Mouse (Mus musculus): ENCODE data around the gene Lancl3. TPM values are rescaled to one million over a fixed set of nuclear protein-coding genes. Genes with fewer than 3 reads are reported as not detected.

Lancl3 gene
- 0.01 TPM for polyA plus RNA-seq (2021)

DNA sequence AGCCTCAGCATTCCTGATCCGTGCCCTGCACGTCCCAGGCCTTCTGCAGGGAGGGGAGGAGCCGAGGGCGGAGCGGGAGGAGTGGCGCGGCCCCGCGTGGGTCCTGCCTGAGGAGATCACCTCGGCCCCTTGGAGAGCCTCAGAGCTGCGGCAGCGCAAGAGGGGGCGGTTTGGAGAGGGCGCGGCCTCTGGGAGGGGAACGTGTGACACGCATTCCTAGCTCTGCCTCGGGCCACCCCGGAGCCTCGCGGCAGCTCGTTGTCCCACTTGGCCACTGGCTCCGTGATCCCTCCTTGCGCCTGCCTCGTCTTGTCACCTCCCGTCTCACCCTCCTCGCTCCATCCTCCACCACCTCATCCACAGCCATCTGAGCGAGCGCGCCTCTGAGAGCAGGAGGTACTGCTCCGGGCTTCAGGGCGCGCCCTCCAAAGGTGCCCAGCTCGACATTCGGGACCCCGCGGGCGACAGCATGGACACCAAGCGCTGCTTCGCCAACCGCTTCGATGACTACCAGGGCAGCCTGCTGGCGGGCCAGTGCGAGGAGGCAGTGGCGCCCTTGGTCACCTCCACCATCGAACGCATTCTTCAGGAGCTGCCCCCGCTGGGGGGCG is at the start of gene Lancl3:
Lancl3 (plus strand) TSS at position 142 of the 611 bp plus-strand sequence.
- ChIA-PET POLR2A (no interaction called here), CTCF (no interaction called here)
- TF ChIP-seq CTCF (IDR thresholded peaks at IDR 0.05): no peak
- in situ Hi-C loops (cut with MboI; ENCODE audit: low pct_unique_long_range_greater_than_20kb): no loop called here
- DNase-seq (ENCODE audit: low read depth, low spot score): no peak
- ATAC-seq: peak; percentile 29
- H3K27me3 ChIP-seq: peaks cover 22% of the 10 kb centered on the region

DNA sequence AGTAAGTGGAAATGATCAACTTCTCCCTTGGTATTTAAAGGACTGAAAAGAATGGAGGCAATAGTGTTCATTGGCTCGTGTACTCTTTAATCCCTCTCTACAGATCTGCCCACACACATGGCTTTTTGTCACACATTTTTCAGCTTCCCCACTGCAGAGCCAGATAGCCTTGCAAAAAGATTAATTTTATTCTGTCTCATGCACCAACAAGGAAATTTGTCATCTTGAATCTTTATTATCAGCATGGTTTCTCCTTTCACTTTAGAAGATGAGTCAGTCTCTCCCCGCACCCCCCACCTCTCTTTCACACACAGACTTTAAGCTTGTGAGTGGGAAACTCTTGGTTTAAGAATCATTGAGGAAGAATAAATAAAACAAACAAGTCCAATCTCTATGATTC is 20.7 kb upstream of the Lancl3 start:
- no peak for ATAC-seq
- TF ChIP-seq CTCF (IDR thresholded peaks at IDR 0.05): no peak
- peaks cover 46% of the 10 kb centered on the region for H3K27me3 ChIP-seq
- no peak for DNase-seq (ENCODE audit: low read depth, low spot score)
- CTCF ChIA-PET: no interaction called here
- POLR2A ChIA-PET: no interaction called here
- in situ Hi-C loops (cut with MboI; ENCODE audit: low pct_unique_long_range_greater_than_20kb): no loop called here

GRCm38 (mm10) chrX:9181570-9181969 is 18.1 kb upstream of the Lancl3 start:
- no peak for DNase-seq (ENCODE audit: low read depth, low spot score)
- H3K27me3 ChIP-seq: peaks cover 56% of the 10 kb centered on the region
- CTCF ChIA-PET: no interaction called here
- in situ Hi-C loops (cut with MboI; ENCODE audit: low pct_unique_long_range_greater_than_20kb): no loop called here
- TF ChIP-seq CTCF (IDR thresholded peaks at IDR 0.05): no peak
- ATAC-seq: no peak
- POLR2A ChIA-PET: no interaction called here

DNA sequence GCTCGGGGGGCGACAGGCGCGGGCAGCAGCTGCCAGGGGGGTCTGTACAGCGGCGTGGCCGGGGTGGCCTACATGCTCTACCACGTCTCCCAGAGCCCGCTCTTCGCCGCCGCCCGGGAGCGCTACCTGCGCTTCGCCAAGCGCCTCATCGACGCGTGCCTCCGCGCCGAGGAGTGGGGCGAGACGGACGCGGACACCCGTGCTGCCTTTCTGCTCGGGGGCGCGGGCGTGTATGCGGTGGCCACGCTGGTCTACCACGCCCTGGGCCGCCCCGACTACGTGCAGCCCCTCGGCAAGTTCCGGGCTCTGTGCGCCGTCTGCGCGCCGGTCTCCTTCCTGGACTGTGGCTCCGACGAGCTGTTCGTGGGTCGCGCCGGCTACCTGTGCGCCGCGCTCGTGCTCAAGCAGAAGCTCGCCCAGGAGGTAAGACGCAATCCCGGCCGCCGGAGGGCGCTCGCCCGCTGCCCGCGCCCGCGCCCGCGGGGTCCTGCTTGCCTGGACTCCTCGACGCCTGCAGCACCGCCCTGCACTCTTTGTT is 747 bp downstream of the Lancl3 start:
- ChIA-PET CTCF (no interaction called here), POLR2A (no interaction called here)
- TF ChIP-seq CTCF (IDR thresholded peaks at IDR 0.05): no peak
- DNase-seq (ENCODE audit: low read depth, low spot score): no peak
- in situ Hi-C loops (cut with MboI; ENCODE audit: low pct_unique_long_range_greater_than_20kb): no loop called here
- ATAC-seq: no peak
- H3K27me3 ChIP-seq: peaks cover 22% of the 10 kb centered on the region

- in situ Hi-C loops (cut with MboI; ENCODE audit: low pct_unique_long_range_greater_than_20kb): no loop called here
- ATAC-seq (no peak), DNase-seq (ENCODE audit: low read depth, low spot score) (no peak)
- H3K27me3 ChIP-seq: peaks cover 32% of the 10 kb centered on the region
- TF ChIP-seq CTCF (IDR thresholded peaks at IDR 0.05): no peak
- ChIA-PET CTCF (interaction anchor here (1.1 to 1.2 kb wide), 2 partner anchors 19 to 57 kb away, joined by 3 read pairs; no protein-coding TSS in a partner anchor), POLR2A (no interaction called here)
These were observed 2.3 kb downstream of the Lancl3 start for GRCm38 (mm10) chrX:9201954-9202353.

GRCm38 (mm10) chrX:9202781-9203405 is 3.2 kb downstream of the Lancl3 start:
- in situ Hi-C loops (cut with MboI; ENCODE audit: low pct_unique_long_range_greater_than_20kb): no loop called here
- H3K27me3 ChIP-seq: peaks cover 32% of the 10 kb centered on the region
- POLR2A ChIA-PET: no interaction called here
- no peak for DNase-seq (ENCODE audit: low read depth, low spot score)
- CTCF ChIA-PET: no interaction called here
- TF ChIP-seq CTCF (IDR thresholded peaks at IDR 0.05): no peak
- no peak for ATAC-seq

DNA sequence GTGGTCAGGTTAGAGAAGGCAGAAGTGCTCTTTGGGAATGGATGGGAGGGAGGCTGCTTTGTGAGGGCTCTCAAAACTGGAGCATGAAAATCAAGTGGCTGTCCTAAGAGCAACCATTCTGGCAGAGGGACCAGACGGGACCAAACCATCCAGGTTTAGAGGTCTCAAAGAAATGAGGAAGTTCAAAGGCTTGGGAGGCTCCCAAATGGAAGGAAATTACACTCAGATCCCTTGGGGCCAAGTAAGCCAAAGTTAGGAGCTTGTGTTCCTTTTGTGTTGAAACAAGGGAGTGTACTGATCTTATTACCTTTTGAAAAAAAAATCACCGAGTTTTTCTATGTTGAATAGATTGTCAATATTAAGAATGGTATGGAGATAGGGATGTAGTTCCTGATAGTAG is 5.4 kb downstream of the Lancl3 start:
- CTCF ChIA-PET: interaction anchor here (1.0 kb wide), 1 partner anchor 17 kb away, joined by 3 read pairs; no protein-coding TSS in a partner anchor
- in situ Hi-C loops (cut with MboI; ENCODE audit: low pct_unique_long_range_greater_than_20kb): no loop called here
- no peak for DNase-seq (ENCODE audit: low read depth, low spot score)

DNA sequence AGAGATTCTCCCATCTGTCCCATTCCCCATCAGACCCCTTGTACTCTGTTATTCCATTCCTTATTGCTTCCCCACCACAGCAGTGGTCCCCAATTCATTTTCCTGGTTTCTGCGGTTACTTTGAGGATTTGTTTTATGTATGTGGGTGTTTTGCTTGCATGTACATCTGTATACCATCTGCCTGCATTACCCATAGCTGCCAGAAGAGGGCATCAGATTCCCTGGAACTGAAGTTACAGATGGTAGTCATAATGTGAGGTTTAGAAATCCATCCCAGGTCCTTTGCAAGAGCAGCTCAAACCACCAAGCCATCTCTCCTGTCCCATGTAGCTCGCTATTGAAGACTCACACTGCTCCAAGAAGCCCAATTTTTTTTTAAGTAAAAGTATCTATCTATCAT is 16.5 kb downstream of the Lancl3 start:
- no peak for DNase-seq (ENCODE audit: low read depth, low spot score)
- CTCF ChIA-PET: interaction anchor here (1.5 kb wide), 1 partner anchor 11 kb away, joined by 3 read pairs; no protein-coding TSS in a partner anchor
- ATAC-seq: no peak
- POLR2A ChIA-PET: no interaction called here
- H3K27me3 ChIP-seq: peaks cover 12% of the 10 kb centered on the region
- in situ Hi-C loops (cut with MboI; ENCODE audit: low pct_unique_long_range_greater_than_20kb): loop anchor here (5.0 kb wide), 1 partner anchor 84 kb away; no protein-coding TSS in a partner anchor
- TF ChIP-seq CTCF (IDR thresholded peaks at IDR 0.05): peak; percentile 52

More for the DNA sequence above, 5.4 kb downstream of the Lancl3 start:
- peaks cover 35% of the 10 kb centered on the region for H3K27me3 ChIP-seq
- ATAC-seq: no peak
- POLR2A ChIA-PET: no interaction called here
- TF ChIP-seq CTCF (IDR thresholded peaks at IDR 0.05): no peak

- ChIA-PET CTCF (no interaction called here), POLR2A (no interaction called here)
- DNase-seq (ENCODE audit: low read depth, low spot score): no peak
- no peak for ATAC-seq
- no peak for TF ChIP-seq CTCF (IDR thresholded peaks at IDR 0.05)
- in situ Hi-C loops (cut with MboI; ENCODE audit: low pct_unique_long_range_greater_than_20kb): loop anchor here (5.0 kb wide), 1 partner anchor 87 kb away; no protein-coding TSS in a partner anchor
- peaks cover 12% of the 10 kb centered on the region for H3K27me3 ChIP-seq
These were observed 19.9 kb downstream of the Lancl3 start for GRCm38 (mm10) chrX:9219570-9219969.

- peak; percentile 73 for TF ChIP-seq CTCF (IDR thresholded peaks at IDR 0.05)
- in situ Hi-C loops (cut with MboI; ENCODE audit: low pct_unique_long_range_greater_than_20kb): no loop called here
- CTCF ChIA-PET: interaction anchor here (0.8 kb wide), 1 partner anchor 20 kb away, joined by 3 read pairs; no protein-coding TSS in a partner anchor
- peaks cover 12% of the 10 kb centered on the region for H3K27me3 ChIP-seq
- no peak for DNase-seq (ENCODE audit: low read depth, low spot score)
- ATAC-seq: no peak
- POLR2A ChIA-PET: interaction anchor here (0.7 kb wide), 1 partner anchor 95 kb away, joined by 4 read pairs; no protein-coding TSS in a partner anchor
These were observed 21.5 kb downstream of the Lancl3 start for GRCm38 (mm10) chrX:9221206-9221605.

DNA sequence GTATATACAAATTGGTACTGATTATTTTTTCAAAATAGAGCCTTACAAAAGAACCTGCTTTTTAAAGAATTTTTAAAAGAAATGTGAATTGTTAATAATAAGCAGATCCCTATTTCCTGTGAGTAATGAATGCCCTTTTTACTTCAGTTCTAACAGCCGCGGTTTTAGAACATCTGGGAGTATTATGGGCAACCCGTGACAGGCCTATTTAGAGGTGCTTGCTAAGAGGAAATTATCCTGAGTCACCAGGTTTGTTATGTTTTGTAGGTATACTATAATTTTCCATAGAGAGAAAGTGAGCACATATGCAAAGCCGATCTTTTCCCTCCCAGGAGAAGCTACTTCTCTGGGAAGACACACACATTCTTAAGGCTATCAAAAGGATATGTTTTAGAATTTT is 22.0 kb downstream of the Lancl3 start:
- ChIA-PET POLR2A (no interaction called here), CTCF (interaction anchor here (0.7 kb wide), 2 partner anchors 8 to 17 kb away, joined by 3 to 4 read pairs; no protein-coding TSS in a partner anchor)
- DNase-seq (ENCODE audit: low read depth, low spot score) (no peak), ATAC-seq (no peak)
- H3K27me3 ChIP-seq: peaks cover 12% of the 10 kb centered on the region
- in situ Hi-C loops (cut with MboI; ENCODE audit: low pct_unique_long_range_greater_than_20kb): no loop called here
- TF ChIP-seq CTCF (IDR thresholded peaks at IDR 0.05): no peak

Measured in Patski (cell line).